Mouse (Mus musculus): Measurements from ENCODE around the gene 4921507P07Rik.

DNA sequence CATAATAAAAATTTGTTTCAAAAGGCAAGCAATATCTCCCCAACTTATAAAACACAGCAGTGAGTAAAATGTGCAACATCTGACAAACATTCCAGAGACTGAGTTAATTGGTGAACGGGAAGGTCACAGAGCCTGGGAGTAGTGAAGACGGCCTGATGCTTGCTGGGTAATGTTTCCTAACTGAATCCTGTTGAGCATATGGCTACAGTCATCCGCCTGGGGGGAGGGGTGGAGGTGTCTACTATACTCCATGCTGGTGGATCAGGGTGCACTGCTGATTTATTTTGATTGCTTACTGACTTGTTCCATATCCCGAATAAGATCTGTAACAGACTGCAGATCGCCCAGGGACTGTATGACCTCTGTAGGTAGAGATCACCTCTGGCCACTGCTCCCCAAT is 45.5 kb upstream of the 4921507P07Rik start:
- TF ChIP-seq CTCF (IDR thresholded peaks at IDR 0.05; ENCODE audit: control insufficient read depth, insufficient read depth, low read length) (no peak), POLR2A (IDR thresholded peaks at IDR 0.05; ENCODE audit: borderline replicate concordance, control insufficient read depth, low read depth, low read length) (no peak)

Data from bone marrow, adult 2 months (tissue).